Mouse (Mus musculus) heart, postnatal 10 days (tissue): ENCODE results near the gene Rassf3. TPM values are rescaled to one million over a fixed set of nuclear protein-coding genes. Genes with fewer than 3 reads are reported as not detected.

Experiments
- DNase-seq, 2 experiments: peaks; one replicate each; pipeline ENCODE4 v3.0.0; 2021
- intact Hi-C: fragments of 180-260 bp; cut with DNase I; formaldehyde crosslinking; loops from one replicate; pipeline ENCODE4 v1.15.1; 2025
- total RNA-seq, 2 experiments: library from RNA; stranded (reverse); gene quantifications; 2 replicates each; pipeline ENCODE4 v1.2.3; 2021

Rassf3 gene
- total RNA-seq, 2 experiments from 2014 or later: 98.8 to 116 TPM

DNA sequence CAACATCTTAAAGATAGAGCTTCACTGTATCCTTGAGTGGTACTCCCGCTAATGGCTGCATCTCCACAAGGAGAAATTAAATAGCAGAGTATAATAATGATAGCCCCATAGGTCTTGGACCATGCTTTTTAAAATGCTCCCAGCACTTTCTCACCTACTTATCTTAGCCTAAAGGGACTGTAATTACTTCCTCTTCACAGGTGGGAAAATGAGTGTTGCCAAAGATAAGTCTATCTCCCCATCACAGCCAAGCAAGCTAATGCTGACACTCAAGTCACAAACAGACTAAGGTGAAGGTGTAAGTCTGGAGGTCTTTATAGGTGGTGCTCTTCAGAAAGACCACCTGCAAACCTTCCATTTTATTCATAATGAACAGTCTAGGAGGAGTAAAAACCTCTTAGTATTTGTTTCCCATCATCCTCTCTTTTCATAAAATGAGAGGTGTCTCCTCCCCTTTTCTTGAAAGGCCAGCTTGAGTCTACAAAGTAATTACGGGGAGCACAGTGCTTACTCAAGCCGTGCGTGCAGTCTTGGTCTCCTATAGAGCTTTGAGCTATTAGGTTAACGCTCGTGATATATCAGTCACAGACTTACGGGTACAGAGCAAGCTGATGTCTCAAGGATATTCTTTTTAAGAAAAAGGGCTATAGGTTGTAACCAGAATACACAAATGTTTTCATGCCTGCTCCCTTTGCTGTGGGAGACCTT lies 16.6 kb upstream of the Rassf3 start:
- intact Hi-C loops: no loop called here
- DNase-seq: no peak

- DNase-seq: no peak
- intact Hi-C loops: no loop called here
Observed at GRCm38 (mm10) chr10:121489941-121490340, 13.8 kb upstream of the Rassf3 start.

- DNase-seq: no peak
Observed at GRCm38 (mm10) chr10:121488623-121489299, 12.6 kb upstream of the Rassf3 start.

GRCm38 (mm10) chr10:121487716-121488115 lies 11.6 kb upstream of the Rassf3 start:
- intact Hi-C loops: no loop called here
- no peak for DNase-seq

More at GRCm38 (mm10) chr10:121488623-121489299, 12.6 kb upstream of the Rassf3 start:
- intact Hi-C loops: no loop called here

GRCm38 (mm10) chr10:121486350-121486749 lies 10.2 kb upstream of the Rassf3 start:
- no peak for DNase-seq

GRCm38 (mm10) chr10:121483364-121483763 lies 7.2 kb upstream of the Rassf3 start:
- intact Hi-C loops: no loop called here
- DNase-seq: no peak

More at GRCm38 (mm10) chr10:121486350-121486749, 10.2 kb upstream of the Rassf3 start:
- intact Hi-C loops: no loop called here

DNA sequence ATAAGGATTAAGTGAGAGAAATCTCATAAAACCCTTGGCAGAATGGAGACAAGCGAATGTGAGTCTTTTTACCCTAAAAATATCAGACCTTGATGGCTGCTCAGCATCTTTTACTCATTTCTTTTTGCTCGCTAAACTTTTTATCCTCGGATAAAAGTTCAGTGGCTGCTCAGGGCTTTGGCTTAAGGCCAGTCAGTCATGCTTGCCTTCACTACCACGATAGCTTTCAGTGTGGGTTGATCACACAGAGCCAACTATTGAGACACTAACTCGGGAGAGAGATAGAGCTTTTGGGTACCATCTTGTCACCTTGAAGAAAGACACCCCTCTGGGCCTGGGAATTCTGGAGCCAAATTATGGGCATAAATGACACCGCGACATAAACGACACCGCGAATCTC lies 5.0 kb upstream of the Rassf3 start:
- intact Hi-C loops: no loop called here

GRCm38 (mm10) chr10:121479987-121480386 lies 3.8 kb upstream of the Rassf3 start:
- DNase-seq: no peak
- intact Hi-C loops: no loop called here

More for the DNA sequence above, 5.0 kb upstream of the Rassf3 start:
- DNase-seq: no peak

DNA sequence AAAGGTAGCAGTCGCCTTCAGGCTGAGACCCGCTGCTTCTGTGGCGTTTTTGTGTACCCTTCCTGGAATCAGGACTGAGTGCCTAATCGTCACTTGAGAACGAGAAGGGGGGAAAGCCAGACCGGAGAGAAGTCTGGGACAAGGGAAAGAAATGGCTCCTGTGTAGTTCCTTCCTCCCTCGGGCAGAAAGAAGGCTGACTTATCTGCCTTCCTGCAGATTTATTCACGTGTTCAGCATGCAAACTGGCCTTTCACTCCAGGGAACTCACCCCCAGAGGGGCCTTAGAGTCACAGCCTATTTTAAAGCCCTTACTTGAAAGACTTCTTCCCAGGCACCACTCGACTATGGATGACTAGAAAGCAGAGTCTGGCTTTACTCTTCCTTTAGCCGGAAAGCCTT lies 1.3 kb upstream of the Rassf3 start:
- DNase-seq: peak in 1 of 2 experiments; percentile 36
- intact Hi-C loops: loop anchor here (2.0 kb wide), 3 partner anchors 19 to 69 kb away; no protein-coding TSS in a partner anchor

GRCm38 (mm10) chr10:121476968-121477337 lies 806 bp upstream of the Rassf3 start:
- intact Hi-C loops: loop anchor here (2.0 kb wide), 3 partner anchors 20 to 68 kb away; no protein-coding TSS in a partner anchor
- DNase-seq: no peak

- intact Hi-C loops: loop anchor here (2.0 kb wide), 4 partner anchors 21 to 67 kb away; no protein-coding TSS in a partner anchor
- peak; percentile 77 to 81 for DNase-seq
Observed at GRCm38 (mm10) chr10:121475672-121476146, 438 bp downstream of the Rassf3 start.

DNA sequence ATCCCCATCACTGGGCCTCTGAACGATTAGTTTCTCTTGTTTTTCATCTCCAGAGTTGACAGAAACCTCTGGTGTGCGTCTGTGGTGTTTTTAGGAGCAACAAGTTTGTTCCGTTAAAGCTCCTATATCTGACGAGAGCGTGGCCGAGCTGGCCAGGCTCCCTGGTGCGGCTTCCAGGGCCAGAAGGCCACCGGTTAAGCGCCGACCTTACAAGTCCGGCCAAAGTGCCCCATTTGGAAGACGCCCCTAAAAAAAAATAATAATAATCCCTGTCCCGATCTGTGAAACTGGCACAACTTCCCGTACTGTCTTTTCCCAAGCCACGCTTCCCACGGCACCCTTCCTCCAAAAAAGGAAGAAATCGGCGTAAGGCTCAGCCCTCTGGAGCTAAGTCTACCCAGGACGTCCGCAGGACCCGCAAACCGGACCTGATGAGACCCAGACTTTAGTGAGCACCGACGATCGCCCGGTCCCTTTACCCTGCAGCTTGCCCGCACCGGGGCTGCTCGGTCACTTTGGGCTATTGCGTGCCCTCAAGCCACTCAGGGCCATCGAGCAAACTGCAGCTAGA lies 961 bp downstream of the Rassf3 start:
- intact Hi-C loops: loop anchor here (2.0 kb wide), 1 partner anchor 44 kb away; no protein-coding TSS in a partner anchor
- DNase-seq: peak; percentile 42 to 57

DNA sequence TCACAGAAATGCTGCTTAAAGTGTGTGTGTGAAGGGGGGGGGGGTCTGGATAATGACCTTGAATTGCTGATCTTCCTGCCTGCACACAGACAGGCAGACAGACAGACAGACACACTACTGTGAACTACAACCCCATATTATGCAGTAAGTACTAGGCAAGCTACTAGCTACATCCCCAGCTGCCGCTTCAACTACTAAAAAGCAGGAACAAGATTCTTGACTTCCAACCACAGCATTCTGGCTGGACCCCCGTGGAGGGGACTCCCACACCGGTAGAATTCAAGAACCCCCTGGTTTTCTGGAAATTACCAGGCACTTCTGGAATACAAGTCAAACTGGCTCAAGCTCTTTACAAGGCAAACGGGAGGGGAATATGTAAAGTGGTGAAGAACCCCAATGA lies 1.9 kb downstream of the Rassf3 start:
- DNase-seq: peak in 1 of 2 experiments; percentile 25
- intact Hi-C loops: loop anchor here (2.0 kb wide), 1 partner anchor 43 kb away; no protein-coding TSS in a partner anchor

DNA sequence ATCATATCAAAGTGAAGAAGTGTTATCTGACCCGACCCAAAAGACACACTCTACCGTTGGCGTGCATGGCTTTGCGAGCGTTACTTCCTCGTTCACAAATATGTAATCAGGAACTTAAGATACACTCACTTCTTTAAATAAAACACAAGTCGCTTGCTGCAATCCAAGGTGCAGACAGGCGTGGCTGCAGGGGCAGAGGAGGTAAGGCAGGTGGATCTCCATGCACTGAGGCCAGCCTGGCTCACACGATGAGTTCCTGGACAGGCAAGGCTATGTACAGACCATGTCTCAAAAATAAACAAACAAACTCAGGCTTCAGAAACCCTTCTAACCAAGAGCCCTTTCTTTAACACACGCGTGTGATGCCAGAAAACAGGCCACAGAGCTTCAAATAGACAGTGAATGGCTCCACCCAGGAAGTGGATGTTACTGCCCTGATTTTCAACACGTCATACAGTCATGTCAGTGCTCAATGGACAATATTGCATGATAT lies 2.4 kb downstream of the Rassf3 start:
- DNase-seq: peak; percentile 40 to 57
- intact Hi-C loops: loop anchor here (2.0 kb wide), 1 partner anchor 43 kb away; no protein-coding TSS in a partner anchor

- intact Hi-C loops: no loop called here
Observed at GRCm38 (mm10) chr10:121472593-121473217, 3.4 kb downstream of the Rassf3 start.

DNA sequence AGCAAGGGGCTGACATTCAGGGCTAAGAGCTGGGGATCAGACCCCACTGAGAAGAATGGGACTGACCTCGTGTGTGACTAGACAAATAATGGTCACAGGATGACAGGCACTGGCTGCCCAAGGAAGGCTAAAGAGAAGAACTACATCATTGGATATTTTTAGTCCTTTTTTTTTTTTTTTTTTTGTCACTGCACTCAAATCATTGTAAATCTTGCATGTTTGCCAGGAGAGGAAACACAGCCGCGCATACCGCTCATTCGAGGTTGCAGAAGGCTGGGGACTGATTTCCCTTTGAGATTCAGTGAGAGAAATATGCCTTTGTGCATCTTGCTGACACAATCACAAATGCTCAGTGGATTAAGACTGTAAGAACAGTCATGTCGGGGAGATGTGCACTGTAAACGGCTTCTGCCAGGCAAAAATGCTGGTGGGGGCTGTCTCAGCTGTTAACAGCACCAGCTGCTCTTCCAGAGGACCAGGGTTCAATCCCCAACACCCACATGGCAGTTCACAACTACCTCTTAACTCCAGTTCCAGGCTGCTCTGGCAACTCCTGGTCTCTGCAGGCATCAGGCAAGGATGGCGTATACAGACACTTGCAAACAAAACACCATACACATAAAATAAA lies 4.5 kb downstream of the Rassf3 start:
- intact Hi-C loops: no loop called here
- DNase-seq: peak; percentile 52 to 64

More at GRCm38 (mm10) chr10:121472593-121473217, 3.4 kb downstream of the Rassf3 start:
- no peak for DNase-seq

DNA sequence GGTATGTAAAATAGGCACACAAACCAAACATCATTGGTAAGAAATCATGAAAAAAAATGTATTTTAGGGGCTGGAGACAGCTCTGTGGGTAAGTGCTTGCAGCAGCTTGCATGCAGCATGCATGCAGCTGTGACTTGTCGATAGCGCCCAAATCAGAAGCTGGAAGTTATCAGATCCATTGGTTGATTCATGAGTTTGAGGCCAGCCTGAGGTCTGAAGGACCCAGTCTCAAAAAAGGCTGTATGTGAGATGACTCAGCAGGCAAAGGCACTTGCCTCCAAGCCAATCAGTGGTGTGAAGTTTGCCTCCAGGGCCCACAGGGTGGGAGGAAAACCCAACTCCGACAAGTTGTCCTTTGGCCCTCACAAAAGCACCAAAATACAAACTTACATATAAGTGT lies 6.5 kb downstream of the Rassf3 start:
- DNase-seq: no peak
- intact Hi-C loops: no loop called here

- no peak for DNase-seq
- intact Hi-C loops: no loop called here
Observed at GRCm38 (mm10) chr10:121468985-121469384, 7.2 kb downstream of the Rassf3 start.

DNA sequence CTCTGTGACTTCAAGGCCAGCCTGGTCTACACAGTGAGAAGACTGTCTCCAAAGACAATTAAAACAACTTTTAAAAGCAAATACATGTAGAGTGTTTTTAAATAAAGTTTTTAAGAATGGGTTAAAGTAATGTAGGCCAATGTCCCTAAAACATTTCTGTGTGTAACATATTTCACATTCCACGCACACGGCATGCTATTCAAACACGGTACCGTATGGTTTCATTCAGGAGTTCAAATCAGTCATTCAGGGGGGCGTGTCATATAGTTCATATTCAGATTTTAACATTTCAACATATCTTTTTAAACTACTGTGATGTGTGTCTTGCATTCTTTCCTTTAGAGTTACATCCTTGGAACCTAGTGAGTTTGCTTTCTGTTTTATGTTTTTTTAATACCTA lies 7.9 kb downstream of the Rassf3 start:
- DNase-seq: no peak
- intact Hi-C loops: no loop called here

DNA sequence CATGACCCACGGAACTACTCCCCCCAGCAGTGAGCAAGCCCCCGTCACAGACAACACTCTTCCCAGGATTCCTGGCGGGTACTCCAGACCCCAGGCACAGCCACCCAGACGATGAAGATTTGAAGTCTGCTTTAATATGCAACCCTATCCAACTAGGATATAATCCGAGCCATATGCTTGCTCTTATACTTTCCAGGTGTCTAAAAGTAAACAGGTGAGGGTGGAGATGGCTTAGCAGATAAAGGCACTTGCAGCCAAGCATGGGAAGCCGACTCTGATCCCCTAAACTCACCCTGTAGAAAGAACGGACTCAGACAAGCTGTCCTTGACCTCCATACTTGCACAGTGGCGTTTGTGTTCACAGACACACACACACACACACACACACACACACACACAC lies 8.4 kb downstream of the Rassf3 start:
- intact Hi-C loops: no loop called here
- no peak for DNase-seq
